Mouse (Mus musculus): Measurements from ENCODE around the gene Cers1.

The Cers1 gene

DNA sequence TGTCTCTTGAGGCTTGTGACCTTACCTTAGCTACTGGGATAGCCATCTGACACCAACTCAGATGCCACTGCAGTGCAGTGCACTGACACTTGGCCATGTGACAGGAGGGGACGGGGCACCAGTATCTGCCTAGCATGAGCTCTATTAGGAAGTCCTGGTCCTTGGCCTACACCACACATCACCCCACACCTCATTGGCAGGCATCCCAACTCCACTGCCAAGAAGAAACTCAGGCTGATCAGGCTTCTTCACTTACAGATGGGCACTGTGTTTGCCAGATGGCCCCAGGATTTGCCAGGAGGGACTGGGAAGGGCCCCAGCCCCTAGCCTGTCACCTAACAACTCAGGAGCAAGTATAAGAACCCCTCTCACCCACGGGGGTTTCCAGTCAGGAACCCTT lies 2.2 kb upstream of the Cers1 start:
- intact Hi-C loops (cut with DNase I) = no loop called here

- intact Hi-C loops (cut with DNase I) = no loop called here
Observed at GRCm38 (mm10) chr8:70316511-70317504, 1.2 kb downstream of the Cers1 start.

DNA sequence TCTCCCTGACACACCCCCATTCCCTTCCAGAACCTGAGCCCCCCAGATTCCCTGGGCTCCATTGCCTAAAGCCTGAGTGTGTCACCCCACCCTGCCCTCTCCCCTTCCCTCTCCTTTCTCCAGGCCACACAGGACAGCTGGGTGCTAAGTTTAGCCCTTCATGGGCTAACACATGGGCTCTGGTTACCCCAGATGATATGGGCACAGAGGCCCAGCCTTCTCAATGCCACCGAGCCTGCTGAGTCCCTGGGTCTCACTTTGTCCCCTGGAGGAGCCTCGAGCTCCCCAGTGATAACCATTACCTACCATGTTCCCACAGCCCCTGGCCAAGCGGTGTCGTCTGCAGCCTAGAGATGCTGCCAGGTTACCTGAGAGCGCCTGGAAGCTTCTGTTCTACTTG lies 2.3 kb downstream of the Cers1 start:
- intact Hi-C loops (cut with DNase I) = no loop called here

GRCm38 (mm10) chr8:70323716-70324115 lies 8.1 kb downstream of the Cers1 start:
- intact Hi-C loops (cut with DNase I) = no loop called here

- intact Hi-C loops (cut with DNase I) = no loop called here
Observed at GRCm38 (mm10) chr8:70327512-70327911, 11.9 kb downstream of the Cers1 start.

DNA sequence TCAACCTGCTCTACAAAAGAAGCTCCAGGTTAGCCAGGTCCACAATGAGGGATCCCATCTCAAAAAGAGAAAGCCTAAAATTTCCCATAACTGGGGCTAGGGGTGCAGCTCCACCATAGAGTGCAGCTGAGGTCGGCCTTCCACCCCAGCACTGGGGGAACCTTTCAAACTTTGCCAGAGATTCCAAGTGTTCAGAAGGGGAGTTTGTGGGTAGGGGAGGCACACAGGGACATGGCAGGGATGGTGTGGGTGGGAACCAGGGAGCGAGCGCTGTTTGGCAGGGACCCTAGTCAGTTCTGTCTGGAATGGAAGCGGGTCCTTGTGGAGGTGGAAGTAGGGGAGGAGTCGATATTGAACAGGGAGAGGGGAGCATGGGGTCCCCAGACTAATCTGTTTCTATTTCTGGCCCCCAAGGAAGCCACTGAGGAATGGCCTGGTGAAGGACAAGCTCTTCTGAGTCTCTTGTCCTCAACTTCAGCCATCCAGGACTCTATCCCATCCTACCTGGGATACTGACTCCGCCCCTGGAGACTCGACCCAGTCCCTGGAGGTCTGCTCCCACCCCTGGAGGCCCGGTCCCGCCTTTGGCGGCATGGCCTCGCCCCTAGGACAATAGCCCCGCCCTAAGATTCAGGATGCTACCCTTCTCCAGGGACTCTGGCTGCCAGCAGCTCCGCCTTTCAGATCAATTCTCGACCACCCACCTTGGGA lies 13.7 kb downstream of the Cers1 start, which contains the start of gene Gdf1:
Gene Gdf1, plus strand, starts transcription at position 694 of the 711 bp plus-strand sequence.
- intact Hi-C loops (cut with DNase I) = no loop called here

DNA sequence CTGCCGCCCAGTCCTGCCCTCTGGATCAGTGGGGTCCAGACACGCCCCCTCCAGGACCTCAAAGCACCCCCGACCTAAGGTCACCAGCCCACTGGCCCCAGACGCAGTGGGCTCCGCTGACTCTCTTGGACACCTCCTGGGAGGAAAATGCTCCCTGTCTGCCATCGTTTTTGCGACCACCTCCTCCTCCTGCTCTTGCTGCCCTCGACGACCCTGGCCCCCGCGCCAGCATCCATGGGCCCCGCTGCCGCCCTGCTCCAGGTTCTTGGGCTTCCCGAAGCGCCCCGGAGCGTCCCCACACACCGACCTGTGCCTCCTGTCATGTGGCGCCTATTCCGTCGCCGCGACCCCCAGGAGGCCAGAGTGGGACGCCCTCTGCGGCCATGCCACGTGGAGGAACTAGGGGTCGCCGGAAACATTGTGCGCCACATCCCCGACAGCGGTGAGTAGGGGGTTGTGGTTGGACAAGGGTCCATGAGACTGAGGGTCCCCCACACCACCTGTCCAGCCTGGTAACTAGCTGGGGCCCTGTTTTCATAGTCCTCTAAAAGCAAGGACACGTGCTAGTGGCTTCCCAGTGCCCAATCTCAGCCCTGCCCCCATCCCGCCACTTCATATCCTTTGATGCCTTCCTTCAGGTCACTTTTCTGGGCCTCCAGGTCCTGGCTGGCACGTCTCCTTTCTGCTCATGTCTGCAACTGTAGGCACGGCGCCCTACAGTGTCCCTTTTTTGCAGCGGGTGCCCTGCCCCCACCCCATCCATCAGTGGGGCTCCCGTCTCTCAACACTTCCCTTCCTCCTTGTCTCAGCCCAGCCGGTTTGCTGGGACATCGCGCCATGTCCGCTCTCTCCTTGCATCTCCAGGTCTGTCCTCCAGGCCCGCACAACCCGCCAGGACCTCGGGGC lies 14.5 kb downstream of the Cers1 start:
- intact Hi-C loops (cut with DNase I) = no loop called here

DNA sequence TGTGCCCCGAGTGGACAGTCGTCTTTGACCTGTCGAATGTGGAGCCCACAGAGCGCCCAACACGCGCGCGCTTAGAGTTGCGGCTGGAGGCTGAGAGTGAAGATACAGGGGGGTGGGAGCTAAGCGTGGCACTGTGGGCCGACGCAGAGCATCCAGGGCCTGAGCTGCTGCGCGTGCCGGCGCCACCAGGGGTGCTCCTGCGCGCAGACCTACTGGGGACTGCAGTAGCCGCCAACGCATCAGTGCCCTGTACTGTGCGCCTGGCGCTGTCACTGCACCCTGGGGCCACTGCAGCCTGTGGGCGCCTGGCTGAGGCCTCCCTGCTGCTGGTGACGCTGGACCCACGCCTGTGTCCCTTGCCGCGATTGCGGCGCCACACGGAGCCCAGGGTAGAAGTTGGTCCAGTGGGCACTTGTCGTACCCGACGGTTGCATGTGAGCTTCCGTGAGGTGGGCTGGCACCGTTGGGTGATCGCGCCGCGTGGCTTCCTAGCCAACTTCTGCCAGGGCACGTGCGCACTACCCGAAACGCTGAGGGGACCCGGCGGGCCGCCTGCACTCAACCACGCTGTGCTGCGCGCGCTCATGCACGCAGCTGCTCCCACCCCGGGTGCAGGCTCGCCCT lies 15.3 kb downstream of the Cers1 start:
- intact Hi-C loops (cut with DNase I) = no loop called here

DNA sequence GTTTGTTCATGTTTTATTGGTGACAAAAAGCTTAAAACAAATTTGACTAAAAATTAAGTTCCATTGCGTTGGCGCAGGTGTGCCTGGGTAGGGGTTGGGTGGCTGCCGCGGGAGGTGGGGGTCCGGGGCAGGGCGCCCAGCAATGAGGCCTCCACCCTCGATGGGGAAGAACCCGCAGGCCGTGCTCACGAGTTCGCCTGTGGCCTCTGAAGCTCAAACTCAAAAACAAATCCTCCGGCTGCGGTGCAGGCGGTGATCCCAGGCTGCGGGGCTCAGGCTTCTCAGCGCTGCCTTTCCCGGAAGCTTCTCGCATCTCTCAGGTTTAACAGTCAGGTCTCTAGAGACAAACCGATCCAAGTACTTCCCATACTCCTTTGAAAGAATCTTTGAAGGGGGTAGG lies 16.0 kb downstream of the Cers1 start:
- intact Hi-C loops (cut with DNase I) = no loop called here

GRCm38 (mm10) chr8:70332070-70332877 lies 16.7 kb downstream of the Cers1 start:
- intact Hi-C loops (cut with DNase I) = no loop called here

DNA sequence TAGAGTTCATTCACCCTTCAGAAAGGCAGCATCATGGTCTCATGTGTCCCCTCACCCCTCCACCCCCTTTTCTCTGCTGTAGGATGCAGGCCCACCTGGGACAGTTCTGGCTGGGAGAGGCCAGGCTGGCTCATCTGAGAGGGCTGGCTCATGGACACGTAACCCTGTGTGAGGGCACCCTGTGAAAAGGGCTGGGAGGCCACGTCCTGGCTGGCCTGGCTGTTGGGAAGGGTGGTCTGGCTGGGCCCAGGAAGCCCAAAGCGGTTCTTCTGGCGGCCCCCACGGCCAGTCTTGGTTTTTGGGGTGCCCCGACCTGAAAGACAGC lies 17.3 kb downstream of the Cers1 start:
- intact Hi-C loops (cut with DNase I) = no loop called here

- intact Hi-C loops (cut with DNase I) = no loop called here
Observed at GRCm38 (mm10) chr8:70338931-70339330, 23.4 kb downstream of the Cers1 start.

GRCm38 (mm10) chr8:70340659-70341058 lies 25.1 kb downstream of the Cers1 start:
- intact Hi-C loops (cut with DNase I) = no loop called here

- intact Hi-C loops (cut with DNase I) = no loop called here
Observed at GRCm38 (mm10) chr8:70342007-70342406, 26.4 kb downstream of the Cers1 start.

DNA sequence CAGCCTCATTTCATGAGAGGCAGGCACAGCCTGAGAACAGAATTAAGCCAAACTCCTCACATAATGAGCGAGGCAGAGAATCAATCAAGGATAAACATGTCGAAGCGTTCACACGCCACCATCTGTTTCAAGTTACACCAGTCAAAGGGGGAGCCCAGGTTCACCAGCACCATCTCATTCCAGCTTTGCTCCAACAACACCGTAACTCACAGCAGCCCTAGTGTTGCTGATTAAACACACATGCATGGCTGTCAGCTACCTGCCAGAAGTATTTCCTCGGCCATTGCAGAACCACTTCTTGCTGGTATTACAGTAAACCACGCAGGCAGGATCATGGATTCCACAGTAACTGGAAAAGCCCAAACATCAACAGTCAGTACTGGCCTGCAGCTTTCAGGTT lies 27.5 kb downstream of the Cers1 start:
- intact Hi-C loops (cut with DNase I) = no loop called here

DNA sequence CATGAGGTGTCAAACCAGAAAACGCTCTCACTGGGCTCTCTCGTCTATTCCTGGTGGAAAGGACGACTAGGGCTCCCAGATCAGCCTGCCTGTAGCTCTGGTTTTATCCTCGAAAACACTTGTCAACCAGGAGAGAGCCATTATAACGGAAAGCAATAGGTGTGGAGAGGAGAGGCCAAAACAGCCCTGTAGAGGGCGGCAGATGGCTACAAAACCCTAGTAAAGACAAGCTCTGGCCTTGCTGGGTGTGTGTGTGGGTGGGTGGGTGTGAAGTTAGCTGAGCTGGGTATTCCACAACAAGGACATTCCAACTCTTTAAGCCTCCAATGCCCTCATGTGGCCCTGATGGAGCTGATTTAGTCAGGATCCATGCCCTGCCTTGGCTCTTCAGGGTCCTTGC lies 28.1 kb downstream of the Cers1 start:
- intact Hi-C loops (cut with DNase I) = no loop called here

DNA sequence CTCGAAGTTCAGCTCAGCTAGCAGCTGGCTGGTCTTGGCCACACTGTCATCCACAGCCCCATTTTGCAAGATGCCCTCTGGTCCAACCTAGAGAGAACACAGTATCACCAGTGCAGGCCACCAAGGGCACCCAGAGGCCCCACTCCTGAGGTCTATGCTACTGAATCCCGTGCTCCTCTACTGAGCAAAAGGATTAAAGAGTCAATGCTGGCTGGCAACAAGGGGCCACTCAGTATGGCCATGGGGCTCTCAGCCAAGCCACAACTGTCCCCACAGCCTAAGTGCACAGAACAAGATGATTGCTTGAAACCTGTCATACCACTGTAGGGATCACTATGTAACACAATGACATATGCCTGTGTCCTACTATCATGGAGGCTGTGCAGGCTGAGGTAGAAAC lies 28.7 kb downstream of the Cers1 start:
- intact Hi-C loops (cut with DNase I) = no loop called here

GRCm38 (mm10) chr8:70347443-70347842 lies 31.9 kb downstream of the Cers1 start:
- intact Hi-C loops (cut with DNase I) = no loop called here

DNA sequence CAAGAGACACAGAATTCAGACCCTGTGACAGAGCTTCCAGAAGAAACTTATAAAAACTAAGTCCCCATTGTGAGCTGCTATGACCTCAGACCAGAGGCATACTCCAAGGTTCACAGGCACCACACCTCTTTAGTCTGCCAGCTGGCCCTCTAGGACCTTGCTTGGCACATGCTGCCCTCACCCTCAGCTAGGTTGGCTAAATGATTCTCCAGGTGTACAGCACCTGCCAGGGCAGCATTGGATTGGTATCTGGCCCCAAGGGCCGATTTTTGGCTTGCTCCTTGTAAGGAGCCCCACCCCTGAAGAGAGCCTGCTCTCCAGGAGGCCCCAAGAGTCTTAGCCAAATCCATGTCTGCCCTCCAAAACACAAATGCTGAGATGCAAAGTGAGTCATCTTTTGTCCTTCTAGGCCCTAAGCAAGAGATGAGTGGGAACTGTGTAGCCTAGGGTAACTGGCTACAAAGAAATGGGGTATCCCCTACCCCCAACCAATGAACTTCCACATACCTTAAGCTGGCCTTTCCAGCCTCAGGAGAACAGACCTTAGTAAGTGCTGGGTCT lies 32.4 kb downstream of the Cers1 start:
- intact Hi-C loops (cut with DNase I) = no loop called here
